Mouse (Mus musculus): ENCODE measurements around the gene Cnpy1. TPM values are rescaled to one million over a fixed set of nuclear protein-coding genes. Genes with fewer than 3 reads are reported as not detected.

Cnpy1 gene
- polyA plus RNA-seq, 1 experiment from 2014 or later: 50.6 TPM

DNA sequence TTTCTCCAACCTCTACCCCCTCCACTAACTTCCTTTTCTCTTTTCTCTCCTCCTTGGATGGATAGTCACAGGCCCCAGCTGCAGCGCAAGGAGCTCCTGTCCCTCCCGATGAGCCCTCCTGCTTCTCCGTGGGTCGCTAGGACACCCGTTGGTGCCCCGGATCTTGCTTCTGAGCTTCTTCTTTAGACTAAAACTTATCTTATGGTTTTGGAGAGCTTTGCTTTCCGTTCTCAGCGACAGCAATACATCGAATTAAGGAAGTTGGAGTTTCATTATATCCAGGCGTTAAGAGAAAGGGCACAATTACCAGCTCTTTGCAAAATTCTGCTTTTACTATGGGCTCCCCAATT, 70.1 kb downstream of the Cnpy1 start:
- H3K27me3 ChIP-seq: peaks cover 93% of the 10 kb centered on the region
- peak overlapping the region; percentile 66 for H3K27ac ChIP-seq
- no peaks in the 10 kb centered on the region for H3K36me3 ChIP-seq
- H3K4me1 ChIP-seq: peaks cover 9% of the 10 kb centered on the region; the same call in 1 of the 2 replicates
- ATAC-seq (ENCODE audit: low FRiP score): no peak
- H3K4me2 ChIP-seq (replicated peaks): peak overlapping the region; percentile 42
- H3K9ac ChIP-seq: peak overlapping the region; percentile 42; the same call in 1 of the 2 replicates
- WGBS: 0% methylated on average over 10 of the region's 10 CpGs
- H3K9me3 ChIP-seq (replicated peaks): no peaks in the 10 kb centered on the region
- H3K4me3 ChIP-seq: peak overlapping the region; percentile 7; the same call in 1 of the 2 replicates

GRCm38 (mm10) chr5:28174876-28175569, 70.6 kb downstream of the Cnpy1 start:
- WGBS: 0% methylated on average over 24 of the region's 24 CpGs
- Histone ChIP-seq H3K36me3 (no peaks in the 10 kb centered on the region), H3K27me3 (peaks cover 91% of the 10 kb centered on the region), H3K4me3 (peak overlapping the region; percentile 7), H3K9ac (peak overlapping the region; percentile 42), H3K9me3 (replicated peaks) (no peaks in the 10 kb centered on the region), H3K4me1 (peaks cover 9% of the 10 kb centered on the region; the same call in 1 of the 2 replicates), H3K4me2 (replicated peaks) (peak overlapping the region; percentile 42), H3K27ac (peak overlapping the region; percentile 66)
- ATAC-seq (ENCODE audit: low FRiP score): peak; percentile 41

- Histone ChIP-seq H3K36me3 (no peaks in the 10 kb centered on the region), H3K27ac (peak overlapping the region; percentile 66), H3K4me3 (peak overlapping the region; percentile 0; the same call in 1 of the 2 replicates), H3K4me1 (peaks cover 9% of the 10 kb centered on the region; the same call in 1 of the 2 replicates), H3K4me2 (replicated peaks) (peak overlapping the region; percentile 35), H3K9me3 (replicated peaks) (no peaks in the 10 kb centered on the region), H3K9ac (peak overlapping the region; percentile 32; the same call in 1 of the 2 replicates), H3K27me3 (peaks cover 91% of the 10 kb centered on the region)
- ATAC-seq (ENCODE audit: low FRiP score): no peak
- 1% methylated on average over 9 of the region's 9 CpGs for WGBS
Observed at GRCm38 (mm10) chr5:28174086-28174485, 71.5 kb downstream of the Cnpy1 start.

DNA sequence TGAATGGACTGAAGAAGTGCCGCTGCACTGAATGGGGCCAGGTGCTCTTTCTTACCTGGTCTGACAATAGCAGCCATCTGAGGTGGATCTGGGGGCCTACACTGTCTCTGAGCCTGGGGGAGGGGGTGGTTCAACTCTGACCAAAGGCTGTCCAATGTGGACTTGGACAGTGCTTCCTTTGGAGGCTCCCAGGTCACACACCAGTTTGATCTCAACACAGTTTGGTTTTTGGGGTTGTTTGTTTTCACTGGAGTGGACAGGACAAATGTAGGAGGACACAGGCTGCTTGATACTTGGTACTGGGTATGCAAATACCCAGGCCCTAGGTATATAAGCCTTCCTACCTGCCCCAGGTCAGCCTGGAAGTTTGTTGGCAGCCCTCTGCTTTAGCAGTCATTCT, 71.9 kb downstream of the Cnpy1 start:
- Histone ChIP-seq H3K36me3 (no peaks in the 10 kb centered on the region), H3K9ac (peak overlapping the region; percentile 32; the same call in 1 of the 2 replicates), H3K9me3 (replicated peaks) (no peaks in the 10 kb centered on the region), H3K27me3 (peaks cover 91% of the 10 kb centered on the region), H3K4me1 (peaks cover 9% of the 10 kb centered on the region; the same call in 1 of the 2 replicates), H3K27ac (peak overlapping the region; percentile 66), H3K4me2 (replicated peaks) (peak overlapping the region; percentile 35), H3K4me3 (0 out of 2 replicates have a peak overlapping the region, but pooled peaks have one; percentile 0)
- no peak for ATAC-seq (ENCODE audit: low FRiP score)
- 4% methylated on average over 1 of the region's 1 CpGs for WGBS

- 0 out of 2 replicates have a peak overlapping the region, but pooled peaks have one; percentile 6 for H3K4me3 ChIP-seq
- no peaks in the 10 kb centered on the region for H3K36me3 ChIP-seq
- peak overlapping the region; percentile 35 for H3K4me2 ChIP-seq (replicated peaks)
- H3K27ac ChIP-seq: peak overlapping the region; percentile 66
- no peak for ATAC-seq (ENCODE audit: low FRiP score)
- peak overlapping the region; percentile 32; the same call in 1 of the 2 replicates for H3K9ac ChIP-seq
- no peaks in the 10 kb centered on the region for H3K9me3 ChIP-seq (replicated peaks)
- peaks cover 91% of the 10 kb centered on the region for H3K27me3 ChIP-seq
- H3K4me1 ChIP-seq: peaks cover 9% of the 10 kb centered on the region; the same call in 1 of the 2 replicates
- 3% methylated on average over 4 of the region's 4 CpGs for WGBS
Observed at GRCm38 (mm10) chr5:28172921-28173670, 72.5 kb downstream of the Cnpy1 start.

DNA sequence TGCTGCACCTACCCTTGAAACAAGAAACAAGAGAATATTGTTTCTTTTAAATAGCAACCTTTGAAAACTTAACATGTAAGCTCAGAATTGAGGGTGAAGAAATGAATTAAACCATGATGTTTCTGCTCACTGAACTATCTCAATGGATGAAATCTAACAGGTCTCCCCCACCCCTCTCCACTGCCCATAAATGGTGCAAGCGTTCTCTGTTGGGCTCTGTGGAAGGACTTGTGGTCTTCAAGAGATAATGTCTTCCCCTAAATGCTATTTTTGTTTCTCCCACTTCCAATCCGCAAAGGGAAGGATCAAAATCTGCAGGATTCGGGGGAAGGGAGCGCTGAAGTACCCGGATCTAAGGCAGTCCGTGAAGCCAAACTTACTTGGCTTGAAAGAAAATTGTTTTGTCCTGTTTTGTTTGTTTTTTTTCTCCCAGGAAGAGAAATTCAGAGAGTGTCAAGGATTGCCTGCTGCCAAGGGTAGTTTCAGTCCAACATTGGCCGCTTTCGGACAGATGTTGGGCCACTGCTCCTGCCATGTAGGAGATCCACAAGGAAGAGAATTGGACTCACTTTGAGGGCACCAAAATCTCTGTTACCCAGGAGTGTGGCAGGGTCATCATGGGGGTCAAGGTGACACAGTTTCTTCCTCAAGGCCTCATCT, 73.2 kb downstream of the Cnpy1 start:
- no peak overlapping the region; the same call in 1 of the 2 replicates for H3K9ac ChIP-seq
- H3K36me3 ChIP-seq: no peaks in the 10 kb centered on the region
- 2% methylated on average over 8 of the region's 8 CpGs for WGBS
- peak overlapping the region; percentile 35 for H3K4me2 ChIP-seq (replicated peaks)
- no peak overlapping the region for H3K4me3 ChIP-seq
- H3K4me1 ChIP-seq: peaks cover 9% of the 10 kb centered on the region; the same call in 1 of the 2 replicates
- peaks cover 86% of the 10 kb centered on the region for H3K27me3 ChIP-seq
- H3K27ac ChIP-seq: no peak overlapping the region; the same call in 1 of the 2 replicates
- no peak for ATAC-seq (ENCODE audit: low FRiP score)
- H3K9me3 ChIP-seq (replicated peaks): no peaks in the 10 kb centered on the region

- peak overlapping the region; percentile 35 for H3K4me2 ChIP-seq (replicated peaks)
- H3K27ac ChIP-seq: no peak overlapping the region
- H3K4me3 ChIP-seq: no peak overlapping the region
- peaks cover 13% of the 10 kb centered on the region for H3K4me1 ChIP-seq
- ATAC-seq (ENCODE audit: low FRiP score): no peak
- WGBS: 15% methylated on average over 5 of the region's 5 CpGs
- H3K36me3 ChIP-seq: no peaks in the 10 kb centered on the region
- H3K27me3 ChIP-seq: peaks cover 86% of the 10 kb centered on the region
- H3K9ac ChIP-seq: no peak overlapping the region
- no peaks in the 10 kb centered on the region for H3K9me3 ChIP-seq (replicated peaks)
Observed at GRCm38 (mm10) chr5:28171667-28172066, 73.9 kb downstream of the Cnpy1 start.

GRCm38 (mm10) chr5:28170892-28171291, 74.7 kb downstream of the Cnpy1 start:
- Histone ChIP-seq H3K4me3 (peak overlapping the region; percentile 30), H3K27me3 (peaks cover 86% of the 10 kb centered on the region), H3K27ac (no peak overlapping the region), H3K9me3 (replicated peaks) (no peaks in the 10 kb centered on the region), H3K36me3 (no peaks in the 10 kb centered on the region), H3K4me1 (peaks cover 20% of the 10 kb centered on the region), H3K9ac (peak overlapping the region; percentile 64), H3K4me2 (replicated peaks) (peak overlapping the region; percentile 47)
- no peak for ATAC-seq (ENCODE audit: low FRiP score)
- WGBS: 2% methylated on average over 19 of the region's 19 CpGs

- H3K9ac ChIP-seq: peak overlapping the region; percentile 77
- H3K27me3 ChIP-seq: peaks cover 85% of the 10 kb centered on the region
- H3K4me1 ChIP-seq: peaks cover 17% of the 10 kb centered on the region
- peak overlapping the region; percentile 57 for H3K4me2 ChIP-seq (replicated peaks)
- no peak overlapping the region for H3K27ac ChIP-seq
- no peak for ATAC-seq (ENCODE audit: low FRiP score)
- no peaks in the 10 kb centered on the region for H3K36me3 ChIP-seq
- WGBS: 1% methylated on average over 17 of the region's 17 CpGs
- H3K9me3 ChIP-seq (replicated peaks): no peaks in the 10 kb centered on the region
- peak overlapping the region; percentile 51 for H3K4me3 ChIP-seq
Observed at GRCm38 (mm10) chr5:28170081-28170480, 75.5 kb downstream of the Cnpy1 start.

- WGBS: 7% methylated on average over 5 of the region's 5 CpGs
- no peaks in the 10 kb centered on the region for H3K36me3 ChIP-seq
- no peaks in the 10 kb centered on the region for H3K9me3 ChIP-seq (replicated peaks)
- peaks cover 85% of the 10 kb centered on the region for H3K27me3 ChIP-seq
- peak overlapping the region; percentile 77 for H3K9ac ChIP-seq
- peak overlapping the region; percentile 52; the same call in 1 of the 2 replicates for H3K27ac ChIP-seq
- H3K4me3 ChIP-seq: peak overlapping the region; percentile 51
- H3K4me2 ChIP-seq (replicated peaks): peak overlapping the region; percentile 57
- peaks cover 15% of the 10 kb centered on the region for H3K4me1 ChIP-seq
- no peak for ATAC-seq (ENCODE audit: low FRiP score)
Observed at GRCm38 (mm10) chr5:28169166-28169801, 76.3 kb downstream of the Cnpy1 start.

DNA sequence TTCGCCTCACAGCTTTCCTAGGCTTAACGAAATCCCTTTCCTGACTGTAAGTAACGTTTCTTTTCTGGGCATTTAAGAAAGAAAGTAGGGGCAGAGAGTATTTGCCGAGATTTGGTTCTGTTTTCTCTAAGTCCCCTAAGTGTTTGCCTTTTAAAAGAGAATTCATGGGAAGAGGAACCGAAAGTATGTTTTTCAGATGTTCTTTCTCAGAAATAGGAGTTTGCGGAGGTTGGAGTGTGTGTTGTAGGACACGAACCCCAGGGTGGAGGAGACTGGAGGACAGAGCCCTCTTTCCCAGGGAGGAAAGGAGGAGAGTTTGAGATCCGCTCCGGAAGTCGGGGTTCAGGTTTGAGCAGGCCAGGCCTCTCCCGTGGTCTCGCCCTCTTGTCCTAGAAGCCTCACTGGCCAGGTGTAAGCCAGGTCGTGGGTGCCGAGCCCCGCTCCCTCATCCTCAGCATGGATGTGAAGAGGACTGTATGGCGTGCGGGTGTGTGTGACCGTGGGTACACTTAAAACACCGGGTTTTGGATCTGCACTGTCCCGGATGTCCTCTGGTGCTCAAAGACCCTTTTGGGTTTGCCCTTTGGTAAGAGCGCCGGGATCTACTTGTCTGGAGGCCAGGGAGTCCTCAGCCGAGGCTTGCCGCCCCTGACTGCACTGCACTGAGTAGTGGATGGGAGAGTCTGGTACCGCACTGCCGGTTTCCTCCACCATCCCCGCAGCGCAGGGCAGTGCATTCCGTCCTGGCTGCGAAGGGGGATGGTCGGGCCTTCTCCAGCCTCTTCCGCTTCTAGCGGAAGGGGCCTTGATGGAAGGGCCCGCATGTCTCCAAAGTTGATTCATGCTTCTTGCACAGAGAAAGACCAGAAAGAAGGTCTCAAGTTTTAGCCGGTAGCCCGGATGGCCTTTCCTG, 77.1 kb downstream of the Cnpy1 start:
- no peak for ATAC-seq (ENCODE audit: low FRiP score)
- peak overlapping the region; percentile 77 for H3K9ac ChIP-seq
- H3K4me2 ChIP-seq (replicated peaks): peak overlapping the region; percentile 57
- H3K36me3 ChIP-seq: no peaks in the 10 kb centered on the region
- H3K27ac ChIP-seq: peak overlapping the region; percentile 52
- peak overlapping the region; percentile 51 for H3K4me3 ChIP-seq
- WGBS: under 1% methylated on average over 36 of the region's 36 CpGs
- H3K4me1 ChIP-seq: peaks cover 15% of the 10 kb centered on the region
- peaks cover 85% of the 10 kb centered on the region for H3K27me3 ChIP-seq
- no peaks in the 10 kb centered on the region for H3K9me3 ChIP-seq (replicated peaks)

Measured in hindbrain, embryonic 12.5 days (tissue).